Mouse (Mus musculus) embryo, embryonic 10 days (tissue): ENCODE measurements around the gene E130308A19Rik.
A peak's percentile ranks its signal among the peaks of the same experiment; 100 is the strongest.
"Not testable (repeated sequence)": the region's sequence is repeated elsewhere in the genome, so short reads cannot be mapped to it uniquely, and the experiment has no call there.

Experiments used
- DNase-seq: peaks from one replicate; pipeline ENCODE4 v3.0.0-alpha.2; 2015; ENCODE audit warnings: low spot score

The E130308A19Rik gene

GRCm38 (mm10) chr4:59785412-59785811, 159.4 kb downstream of the E130308A19Rik start:
- DNase-seq, result no peak

GRCm38 (mm10) chr4:59786661-59787060, 160.7 kb downstream of the E130308A19Rik start:
- peak; percentile 84 for DNase-seq

- DNase-seq, result no peak
Observed at GRCm38 (mm10) chr4:59787126-59787525, 161.1 kb downstream of the E130308A19Rik start.

- no peak for DNase-seq
Observed at GRCm38 (mm10) chr4:59789015-59789414, 163.0 kb downstream of the E130308A19Rik start.

- DNase-seq, result not testable (repeated sequence)
Observed at GRCm38 (mm10) chr4:59793626-59794025, 167.6 kb downstream of the E130308A19Rik start.

- no peak for DNase-seq
Observed at GRCm38 (mm10) chr4:59794116-59794515, 168.1 kb downstream of the E130308A19Rik start.

- DNase-seq, result no peak
Observed at GRCm38 (mm10) chr4:59795788-59796455, 169.9 kb downstream of the E130308A19Rik start.

GRCm38 (mm10) chr4:59800181-59800580, 174.2 kb downstream of the E130308A19Rik start:
- no peak for DNase-seq

GRCm38 (mm10) chr4:59801489-59801888, 175.5 kb downstream of the E130308A19Rik start, which contains the start of gene Inip:
Inip (minus strand) TSS chr4:59801589.
- DNase-seq, result no peak

- no peak for DNase-seq
Observed at GRCm38 (mm10) chr4:59802107-59802506, 176.1 kb downstream of the E130308A19Rik start.

GRCm38 (mm10) chr4:59802792-59803191, 176.8 kb downstream of the E130308A19Rik start:
- no peak for DNase-seq

- no peak for DNase-seq
Observed at GRCm38 (mm10) chr4:59803358-59803757, 177.3 kb downstream of the E130308A19Rik start.

GRCm38 (mm10) chr4:59804754-59805153, 178.7 kb downstream of the E130308A19Rik start:
- no peak for DNase-seq

- DNase-seq, result peak; percentile 89
Observed at GRCm38 (mm10) chr4:59805181-59805967, 179.4 kb downstream of the E130308A19Rik start, which contains the start of gene Snx30. Snx30 (plus strand) TSS chr4:59805840.

GRCm38 (mm10) chr4:59805968-59806878, 180.2 kb downstream of the E130308A19Rik start:
- DNase-seq, result peak; percentile 79

- no peak for DNase-seq
Observed at GRCm38 (mm10) chr4:59806879-59807195, 180.8 kb downstream of the E130308A19Rik start.

- DNase-seq, result no peak
Observed at GRCm38 (mm10) chr4:59807521-59807920, 181.5 kb downstream of the E130308A19Rik start.

- DNase-seq, result no peak
Observed at GRCm38 (mm10) chr4:59808396-59808795, 182.4 kb downstream of the E130308A19Rik start.
